32 mouse cellular contexts compared by ENCODE assay signal in the genomic region with DNA sequence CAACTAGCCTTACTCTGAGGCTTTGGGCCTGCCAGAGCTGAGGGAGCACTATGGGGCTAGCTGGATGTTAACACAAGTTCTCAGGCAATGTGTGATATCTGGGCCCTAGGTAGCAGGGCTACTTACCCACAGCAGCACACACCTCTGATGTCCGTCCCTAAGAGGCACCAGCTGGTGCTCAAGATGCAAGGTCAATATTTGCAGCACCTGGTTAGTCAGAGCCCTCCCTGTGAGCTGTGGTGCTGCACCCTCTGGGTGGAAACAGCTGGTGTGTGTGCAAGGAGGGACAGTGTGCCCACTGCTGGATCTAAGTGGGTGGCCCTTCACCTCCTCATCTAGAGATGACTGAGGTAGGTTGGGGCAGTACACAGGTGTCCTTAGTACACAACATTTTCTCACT. TPM values are rescaled to one million over a fixed set of nuclear protein-coding genes. Genes with fewer than 3 reads are reported as not detected.
A peak's percentile ranks its signal among the peaks of the same experiment; 100 is the strongest.
DNase-seq lines count a peak whose midpoint lies in the region; ATAC-seq lines count a peak whose summit lies in the region.
"Had no signal": no experiment of that assay in that cellular context is flagged by ENCODE, and none has a peak within 500 bp of the region (broad histone marks: within the 10 kb centered on the region; RNA-seq: fewer than 3 reads in every experiment).

No protein-coding gene starts in this region.

- 0 out of 2 replicates have a peak, but pooled peaks have one; percentile 18 for ATAC-seq in embryonic facial prominence, embryonic 11.5 days (replicated peaks; ENCODE audit: insufficient number of reproducible peaks, low FRiP score, low TSS enrichment, low read depth)
- peak; percentile 59 for ATAC-seq in intestine, embryonic 15.5 days
- peak; percentile 87 for ATAC-seq in stomach, embryonic 16.5 days (ENCODE audit: insufficient read depth, low FRiP score)
- no peak for ATAC-seq in kidney, embryonic 15.5 days (replicated peaks; ENCODE audit: low FRiP score)
- ATAC-seq: activated CD4-positive, CD25-positive, alpha-beta regulatory T cell, adult 4 months; forebrain, embryonic 13.5 days; hindbrain, postnatal 0 days had no signal

- H3K27me3 ChIP-seq in embryonic facial prominence, embryonic 11.5 days (ENCODE audit: control insufficient read depth, insufficient read depth, low read length) = no peaks in the 10 kb centered on the region
- H3K27me3 ChIP-seq in embryonic facial prominence, embryonic 10.5 days (replicated peaks; ENCODE audit: low read depth, poor library complexity, severe bottlenecking) = no peaks in the 10 kb centered on the region
- H3K27me3 ChIP-seq in intestine, embryonic 15.5 days (replicated peaks) = no peaks in the 10 kb centered on the region
- H3K27me3 ChIP-seq in stomach, embryonic 16.5 days (ENCODE audit: control insufficient read depth, insufficient read depth, low read length) = no peaks in the 10 kb centered on the region
- no peaks in the 10 kb centered on the region for H3K27me3 ChIP-seq in kidney, embryonic 15.5 days
- H3K27me3 ChIP-seq: CH12.LX; forebrain, embryonic 13.5 days; heart, embryonic 13.5 days; hindbrain, embryonic 12.5 days; liver, embryonic 15.5 days had no signal

- no peak overlapping the region for H3K9ac ChIP-seq in embryonic facial prominence, embryonic 11.5 days (replicated peaks; ENCODE audit: low read length)
- no peak overlapping the region for H3K9ac ChIP-seq in intestine, embryonic 15.5 days
- H3K9ac ChIP-seq in stomach, embryonic 16.5 days (ENCODE audit: low read length) = no peak overlapping the region
- no peak overlapping the region for H3K9ac ChIP-seq in kidney, embryonic 15.5 days
- H3K9ac ChIP-seq: forebrain, embryonic 13.5 days; heart, embryonic 13.5 days; hindbrain, embryonic 12.5 days; liver, embryonic 15.5 days had no signal

- no peak overlapping the region for H3K4me2 ChIP-seq in embryonic facial prominence, embryonic 11.5 days (ENCODE audit: low read depth, low read length)
- H3K4me2 ChIP-seq in intestine, embryonic 15.5 days (replicated peaks) = no peak overlapping the region
- no peak overlapping the region for H3K4me2 ChIP-seq in stomach, embryonic 16.5 days (ENCODE audit: low read depth, low read length)
- H3K4me2 ChIP-seq in kidney, embryonic 15.5 days = no peak overlapping the region
- H3K4me2 ChIP-seq: forebrain, embryonic 13.5 days; heart, embryonic 13.5 days; hindbrain, embryonic 12.5 days; liver, embryonic 15.5 days had no signal

- no peaks in the 10 kb centered on the region for H3K4me1 ChIP-seq in embryonic facial prominence, embryonic 11.5 days (ENCODE audit: control insufficient read depth, insufficient read depth, low read length)
- peaks cover 22% of the 10 kb centered on the region for H3K4me1 ChIP-seq in embryonic facial prominence, embryonic 10.5 days
- H3K4me1 ChIP-seq in intestine, embryonic 15.5 days (replicated peaks) = 0 out of 2 replicates have a peak, but pooled peaks cover 8% of the 10 kb centered on the region
- H3K4me1 ChIP-seq in stomach, embryonic 16.5 days (ENCODE audit: control insufficient read depth, insufficient read depth, low read length) = 0 out of 2 replicates have a peak, but pooled peaks cover 5% of the 10 kb centered on the region
- peaks cover 7% of the 10 kb centered on the region; the same call in 1 of the 2 replicates for H3K4me1 ChIP-seq in kidney, embryonic 15.5 days
- H3K4me1 ChIP-seq: forebrain, embryonic 13.5 days; hindbrain, embryonic 12.5 days had no signal

- no peaks in the 10 kb centered on the region for H3K9me3 ChIP-seq in embryonic facial prominence, embryonic 11.5 days (replicated peaks; ENCODE audit: control insufficient read depth, low read length)
- H3K9me3 ChIP-seq in embryonic facial prominence, embryonic 10.5 days = no peaks in the 10 kb centered on the region
- no peaks in the 10 kb centered on the region for H3K9me3 ChIP-seq in intestine, embryonic 15.5 days
- H3K9me3 ChIP-seq in stomach, embryonic 16.5 days (replicated peaks; ENCODE audit: control insufficient read depth, low read length) = no peaks in the 10 kb centered on the region
- no peaks in the 10 kb centered on the region for H3K9me3 ChIP-seq in kidney, embryonic 15.5 days (replicated peaks)
- H3K9me3 ChIP-seq: forebrain, embryonic 13.5 days; heart, embryonic 13.5 days; hindbrain, embryonic 12.5 days; liver, embryonic 15.5 days had no signal

- no peak overlapping the region for H3K27ac ChIP-seq in embryonic facial prominence, embryonic 11.5 days (replicated peaks; ENCODE audit: low read depth, low read length)
- no peak overlapping the region for H3K27ac ChIP-seq in embryonic facial prominence, embryonic 10.5 days (replicated peaks)
- 0 out of 2 replicates have a peak overlapping the region, but pooled peaks have one; percentile 27 for H3K27ac ChIP-seq in intestine, embryonic 15.5 days
- H3K27ac ChIP-seq in stomach, embryonic 16.5 days (ENCODE audit: low read length) = peak overlapping the region; percentile 27; the same call in 1 of the 2 replicates
- no peak overlapping the region for H3K27ac ChIP-seq in kidney, embryonic 15.5 days
- H3K27ac ChIP-seq: forebrain, embryonic 13.5 days; heart, embryonic 13.5 days; hindbrain, embryonic 12.5 days; hindbrain, postnatal 0 days; liver, embryonic 15.5 days had no signal

- H3K4me3 ChIP-seq in embryonic facial prominence, embryonic 11.5 days (ENCODE audit: low read depth, low read length) = no peak overlapping the region
- H3K4me3 ChIP-seq in embryonic facial prominence, embryonic 10.5 days = no peak overlapping the region
- H3K4me3 ChIP-seq in intestine, embryonic 15.5 days (replicated peaks) = no peak overlapping the region
- no peak overlapping the region for H3K4me3 ChIP-seq in stomach, embryonic 16.5 days (replicated peaks; ENCODE audit: low read length)
- no peak overlapping the region for H3K4me3 ChIP-seq in kidney, embryonic 15.5 days (replicated peaks)
- H3K4me3 ChIP-seq: forebrain, embryonic 13.5 days; heart, embryonic 13.5 days; hindbrain, embryonic 12.5 days; liver, embryonic 15.5 days had no signal

- 76% methylated on average over 1 of the region's 1 CpGs for WGBS in embryonic facial prominence, embryonic 11.5 days
- 89% methylated on average over 1 of the region's 1 CpGs for WGBS in embryonic facial prominence, embryonic 10.5 days
- whole genome bisulfite sequencing in intestine, embryonic 15.5 days = 70% methylated on average over 1 of the region's 1 CpGs
- 70% methylated on average over 1 of the region's 1 CpGs for WGBS in stomach, embryonic 16.5 days
- WGBS in kidney, embryonic 15.5 days = 64% methylated on average over 1 of the region's 1 CpGs

- no peaks in the 10 kb centered on the region for H3K36me3 ChIP-seq in embryonic facial prominence, embryonic 11.5 days (replicated peaks; ENCODE audit: control insufficient read depth, insufficient read depth, low read depth, low read length)
- no peaks in the 10 kb centered on the region for H3K36me3 ChIP-seq in embryonic facial prominence, embryonic 10.5 days (replicated peaks)
- H3K36me3 ChIP-seq in intestine, embryonic 15.5 days = no peaks in the 10 kb centered on the region
- H3K36me3 ChIP-seq in stomach, embryonic 16.5 days (ENCODE audit: control insufficient read depth, insufficient read depth, low read length) = no peaks in the 10 kb centered on the region
- H3K36me3 ChIP-seq in kidney, embryonic 15.5 days = no peaks in the 10 kb centered on the region
- H3K36me3 ChIP-seq: heart, embryonic 13.5 days; hindbrain, embryonic 12.5 days; liver, embryonic 15.5 days had no signal

- intact Hi-C loops in heart, postnatal 14 days (cut with DNase I) = no loop called here

- DNase-seq in embryonic facial prominence, embryonic 11.5 days (ENCODE audit: low spot score) = no peak
- DNase-seq in embryonic facial prominence, embryonic 10.5 days (ENCODE audit: low spot score) = no peak
- DNase-seq in lung, postnatal 25 days (ENCODE audit: low spot score) = peak; percentile 31
- DNase-seq in heart, postnatal 14 days = no peak
- DNase-seq: adrenal gland, adult 2 months; adrenal gland, postnatal 36 days; cerebellum, adult 18-20 months; cerebellum, postnatal 14 days; gastrocnemius, postnatal 10 days; heart, postnatal 10 days; kidney, adult 11 months; left cerebral cortex, postnatal 4 days; midbrain, embryonic 14.5 days; right cerebral cortex, postnatal 25 days; spleen, adult 18-20 months had no signal

RNA-seq across cellular contexts. Expression of a gene that starts 0.8 kb away (rescaled TPM):
- not detected in 2 replicates for polyA plus RNA-seq in embryonic facial prominence, embryonic 11.5 days (2014; fragmentation: Nextera tagmentation; extraction: Ambion mirVana)
- not detected in 2 replicates for polyA plus RNA-seq in embryonic facial prominence, embryonic 10.5 days (2016; fragmentation: Nextera tagmentation; extraction: Ambion mirVana)
- polyA plus RNA-seq in intestine, embryonic 15.5 days (2015; fragmentation: Nextera tagmentation; extraction: Ambion mirVana) = 1.6 and 1.7 TPM in 2 replicates
- polyA plus RNA-seq in stomach, embryonic 16.5 days (2015; fragmentation: Nextera tagmentation; extraction: Ambion mirVana) = 0.31 and 0.34 TPM in 2 replicates
- under 1 TPM in 1 of 2 experiments, not detected in 1; 0.10 TPM for total RNA-seq in heart, postnatal 14 days (2021)
- polyA plus RNA-seq in kidney, embryonic 15.5 days (2015; fragmentation: Nextera tagmentation; extraction: Ambion mirVana) = 0.08 and 0.31 TPM in 2 replicates
- total RNA-seq: CH12.LX; ES-E14; gastrocnemius, postnatal 10 days; heart, adult 8-10 months; heart, postnatal 10 days; hindbrain, postnatal 0 days; liver, adult 2 months; neutrophil, adult 5-6 weeks had no signal
- polyA plus RNA-seq: activated CD4-positive, CD25-positive, alpha-beta regulatory T cell, adult 4 months; brain, embryonic 14.5 days; C2C12; hindbrain, embryonic 12.5 days; liver, adult 2 months; neural tube, embryonic 11.5 days had no signal

RNA-seq across cellular contexts. Expression of a gene that starts 7.2 kb away (rescaled TPM):
- polyA plus RNA-seq in embryonic facial prominence, embryonic 11.5 days (2014; fragmentation: Nextera tagmentation; extraction: Ambion mirVana) = not detected in 2 replicates
- polyA plus RNA-seq in embryonic facial prominence, embryonic 10.5 days (2016; fragmentation: Nextera tagmentation; extraction: Ambion mirVana) = 0.15 TPM in 1 of 2 replicates, not detected in the other
- 4.1 and 5.8 TPM in 2 replicates for polyA plus RNA-seq in intestine, embryonic 15.5 days (2015; fragmentation: Nextera tagmentation; extraction: Ambion mirVana)
- 20.0 and 22.6 TPM in 2 replicates for polyA plus RNA-seq in stomach, embryonic 16.5 days (2015; fragmentation: Nextera tagmentation; extraction: Ambion mirVana)
- 10 to 100 TPM; 13.4 to 13.5 TPM for total RNA-seq in heart, postnatal 14 days (2021)
- 1.9 and 3.2 TPM in 2 replicates for polyA plus RNA-seq in kidney, embryonic 15.5 days (2015; fragmentation: Nextera tagmentation; extraction: Ambion mirVana)
- total RNA-seq: CH12.LX; ES-E14; neutrophil, adult 5-6 weeks had no signal
- polyA plus RNA-seq: activated CD4-positive, CD25-positive, alpha-beta regulatory T cell, adult 4 months; C2C12; forebrain, embryonic 13.5 days had no signal

RNA-seq across cellular contexts. Expression of a gene that starts 56.2 kb away (rescaled TPM):
- polyA plus RNA-seq in embryonic facial prominence, embryonic 11.5 days (2014; fragmentation: Nextera tagmentation; extraction: Ambion mirVana) = 37.1 and 38.9 TPM in 2 replicates
- polyA plus RNA-seq in embryonic facial prominence, embryonic 10.5 days (2016; fragmentation: Nextera tagmentation; extraction: Ambion mirVana) = 41.8 and 41.9 TPM in 2 replicates
- polyA plus RNA-seq in intestine, embryonic 15.5 days (2015; fragmentation: Nextera tagmentation; extraction: Ambion mirVana) = 31.2 and 34.4 TPM in 2 replicates
- polyA plus RNA-seq in stomach, embryonic 16.5 days (2015; fragmentation: Nextera tagmentation; extraction: Ambion mirVana) = 38.2 and 40.7 TPM in 2 replicates
- total RNA-seq in heart, postnatal 14 days (2021) = 10 to 100 TPM; 22.0 to 23.7 TPM
- polyA plus RNA-seq in kidney, embryonic 15.5 days (2015; fragmentation: Nextera tagmentation; extraction: Ambion mirVana) = 35.6 and 36.4 TPM in 2 replicates

Comparison
In these comparisons a context has a peak if more than half of its experiments do, and no peak if none do; other contexts are left out.
1. H3K27ac ChIP-seq: peak in intestine, embryonic 15.5 days (single experiment) and stomach, embryonic 16.5 days (single experiment); none in embryonic facial prominence, embryonic 11.5 days (single experiment), embryonic facial prominence, embryonic 10.5 days (single experiment) and kidney, embryonic 15.5 days (single experiment).